11 mouse cellular contexts compared by ENCODE assay signal in genomic region chr13:62929766-62930389, GRCm38 (mm10). TPM values are rescaled to one million over a fixed set of nuclear protein-coding genes. Genes with fewer than 3 reads are reported as not detected.
DNase-seq lines count a peak whose midpoint lies in the region; ATAC-seq and TF ChIP-seq lines count a peak whose summit lies in the region.
"Had no signal": no experiment of that assay in that cellular context is flagged by ENCODE, and none has a peak within 500 bp of the region (broad histone marks: within the 10 kb centered on the region; RNA-seq: fewer than 3 reads in every experiment).

No protein-coding gene starts in this region.

- peak overlapping the region; percentile 79 for H3K27ac ChIP-seq in lung, embryonic 15.5 days
- no peak overlapping the region for H3K27ac ChIP-seq in kidney, adult 2 months (ENCODE audit: insufficient read depth, low read depth, low read length)
- H3K27ac ChIP-seq: heart, adult 2 months; limb, embryonic 10.5 days had no signal

- TF ChIP-seq CTCF in lung, adult 2 months (IDR thresholded peaks at IDR 0.05; ENCODE audit: insufficient read depth, low read length): no peak
- TF ChIP-seq CTCF in kidney, adult 2 months (conservative IDR thresholded peaks at IDR 0.05; ENCODE audit: insufficient read depth, insufficient read length, low read depth, low read length): no peak

- H3K9ac ChIP-seq in lung, embryonic 15.5 days: no peak overlapping the region
- H3K9ac ChIP-seq: neural tube, embryonic 13.5 days had no signal

- H3K4me2 ChIP-seq in lung, embryonic 15.5 days: no peak overlapping the region
- H3K4me2 ChIP-seq: neural tube, embryonic 13.5 days had no signal

- H3K27me3 ChIP-seq in lung, embryonic 15.5 days: no peaks in the 10 kb centered on the region
- no peaks in the 10 kb centered on the region for H3K27me3 ChIP-seq in kidney, adult 2 months (replicated peaks; ENCODE audit: control insufficient read depth, insufficient read depth, low read length)
- H3K27me3 ChIP-seq: neural tube, embryonic 13.5 days had no signal

- H3K4me1 ChIP-seq in lung, embryonic 15.5 days: peaks cover 8% of the 10 kb centered on the region; the same call in 1 of the 2 replicates
- no peaks in the 10 kb centered on the region for H3K4me1 ChIP-seq in lung, adult 2 months (ENCODE audit: control insufficient read depth, insufficient read depth, low read length)
- H3K4me1 ChIP-seq in kidney, adult 2 months (ENCODE audit: control insufficient read depth, insufficient read depth, low read length): no peaks in the 10 kb centered on the region; the same call in 1 of the 2 replicates
- H3K4me1 ChIP-seq: neural tube, embryonic 13.5 days had no signal

- H3K36me3 ChIP-seq in lung, embryonic 15.5 days: no peaks in the 10 kb centered on the region
- H3K36me3 ChIP-seq in kidney, adult 2 months (ENCODE audit: control insufficient read depth, insufficient read depth, low read length): no peaks in the 10 kb centered on the region
- H3K36me3 ChIP-seq: limb, embryonic 10.5 days; neural tube, embryonic 13.5 days had no signal

- 43% methylated on average over 9 of the region's 9 CpGs for WGBS in lung, embryonic 15.5 days
- 75% methylated on average over 9 of the region's 9 CpGs for WGBS in lung, adult 2 months
- 62% methylated on average over 9 of the region's 9 CpGs for WGBS in kidney, adult 2 months

- ATAC-seq in lung, embryonic 15.5 days (ENCODE audit: borderline replicate concordance, extremely low read depth, low FRiP score, low TSS enrichment): peak; percentile 78; the same call in 1 of the 2 replicates

- TF ChIP-seq POLR2A in lung, adult 2 months (IDR thresholded peaks at IDR 0.05; ENCODE audit: borderline replicate concordance, extremely low read depth, low read depth, low read length): no peak
- TF ChIP-seq POLR2A in kidney, adult 2 months (IDR thresholded peaks at IDR 0.05; ENCODE audit: low read depth, low read length): no peak

- H3K4me3 ChIP-seq in lung, embryonic 15.5 days: no peak overlapping the region
- no peak overlapping the region for H3K4me3 ChIP-seq in lung, adult 2 months (replicated peaks; ENCODE audit: extremely low read depth, low read depth, low read length)
- H3K4me3 ChIP-seq in kidney, adult 2 months (ENCODE audit: insufficient read depth, low read depth, low read length): no peak overlapping the region
- H3K4me3 ChIP-seq: heart, adult 2 months; limb, embryonic 10.5 days; neural tube, embryonic 13.5 days had no signal

- peak; percentile 37 to 43 for DNase-seq in cerebellum, postnatal 10 days
- DNase-seq in cerebellum, postnatal 25 days: no peak
- no peak for DNase-seq in lung, adult 2 months
- DNase-seq in kidney, adult 2 months: peak; percentile 67
- DNase-seq in lung, postnatal 36 days: peak; percentile 33
- DNase-seq in spleen, postnatal 36 days (ENCODE audit: low spot score in 2 of 2): no peak
- DNase-seq in frontal cortex, postnatal 36 days (ENCODE audit: low spot score in 2 of 2): no peak

- no peaks in the 10 kb centered on the region for H3K9me3 ChIP-seq in lung, embryonic 15.5 days
- H3K9me3 ChIP-seq: limb, embryonic 10.5 days; neural tube, embryonic 13.5 days had no signal

RNA-seq across cellular contexts. Expression of gene 2010111I01Rik, which starts 34.8 kb away (rescaled TPM):
- 129 and 133 TPM in 2 replicates for polyA plus RNA-seq in lung, embryonic 15.5 days (2015; fragmentation: Nextera tagmentation; extraction: Ambion mirVana)
- polyA plus RNA-seq in lung, adult 2 months (2012; rRNA removed): 95.4 and 143 TPM in 2 replicates
- 84.5 and 94.1 TPM in 2 replicates for polyA plus RNA-seq in kidney, adult 2 months (2012; rRNA removed)

RNA-seq across cellular contexts. Expression of gene Fbp1, which starts 41.8 kb away (rescaled TPM):
- polyA plus RNA-seq in lung, embryonic 15.5 days (2015; fragmentation: Nextera tagmentation; extraction: Ambion mirVana): 1.1 and 3.7 TPM in 2 replicates
- polyA plus RNA-seq in lung, adult 2 months (2012; rRNA removed): 1.1 and 2.1 TPM in 2 replicates
- polyA plus RNA-seq in kidney, adult 2 months (2012; rRNA removed): 1,525 and 1,684 TPM in 2 replicates
- polyA plus RNA-seq: limb, embryonic 10.5 days had no signal

Comparison
In these comparisons a context has a peak if more than half of its experiments do, and no peak if none do; other contexts are left out.
1. DNase-seq: peak in cerebellum, postnatal 10 days (2 of 2), kidney, adult 2 months (single experiment) and lung, postnatal 36 days (single experiment); none in cerebellum, postnatal 25 days (0 of 2), lung, adult 2 months (single experiment), spleen, postnatal 36 days (0 of 2) and frontal cortex, postnatal 36 days (0 of 2).
2. RNA of gene Fbp1, which starts 41.8 kb away (polyA plus RNA-seq): 1,525 to 1,684 TPM in kidney, adult 2 months; 1.1 to 3.7 TPM in lung, embryonic 15.5 days and 1.1 to 2.1 TPM in lung, adult 2 months; every median in the first group is over 100 times any median in the second.